Mouse (Mus musculus): ENCODE results near the gene Ankrd24.
"Not testable (repeated sequence)": the region's sequence is repeated elsewhere in the genome, so short reads cannot be mapped to it uniquely, and the experiment has no call there.

Ankrd24 gene

DNA sequence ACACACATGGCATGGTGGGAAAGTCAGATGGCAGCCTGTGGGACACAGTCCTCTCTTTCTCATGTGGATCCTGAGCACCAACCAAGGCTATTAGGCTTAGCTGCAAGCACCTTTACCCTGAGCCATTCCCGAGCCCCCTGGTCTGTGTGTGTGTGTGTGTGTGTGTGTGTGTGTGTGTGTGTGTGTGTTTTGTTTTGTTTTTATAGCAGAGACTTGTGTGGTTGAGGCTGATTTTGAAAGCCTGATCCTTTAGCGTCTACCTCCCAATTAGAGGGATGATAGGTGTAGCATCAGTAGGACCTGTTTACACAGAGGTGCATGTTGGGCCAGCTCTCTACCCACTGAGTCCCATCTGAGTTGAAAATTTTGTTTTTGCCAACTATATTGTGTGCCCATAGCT lies 15.8 kb downstream of the Ankrd24 start:
- DNase-seq (ENCODE audit: low read depth) = no peak

- DNase-seq (ENCODE audit: low read depth) = no peak
Measured at GRCm38 (mm10) chr10:81644716-81645115, 16.4 kb downstream of the Ankrd24 start.

GRCm38 (mm10) chr10:81645391-81645790 lies 17.1 kb downstream of the Ankrd24 start:
- DNase-seq (ENCODE audit: low read depth) = no peak

- DNase-seq (ENCODE audit: low read depth) = no peak
Measured at GRCm38 (mm10) chr10:81646015-81646555, 17.7 kb downstream of the Ankrd24 start.

- DNase-seq (ENCODE audit: low read depth) = peak; percentile 96
Measured at GRCm38 (mm10) chr10:81648803-81649775, 20.7 kb downstream of the Ankrd24 start, which contains the start of gene Gm10778. Gene Gm10778 (plus strand): TSS chr10:81649059.

- DNase-seq (ENCODE audit: low read depth) = no peak
Measured at GRCm38 (mm10) chr10:81655178-81655577, 26.8 kb downstream of the Ankrd24 start.

DNA sequence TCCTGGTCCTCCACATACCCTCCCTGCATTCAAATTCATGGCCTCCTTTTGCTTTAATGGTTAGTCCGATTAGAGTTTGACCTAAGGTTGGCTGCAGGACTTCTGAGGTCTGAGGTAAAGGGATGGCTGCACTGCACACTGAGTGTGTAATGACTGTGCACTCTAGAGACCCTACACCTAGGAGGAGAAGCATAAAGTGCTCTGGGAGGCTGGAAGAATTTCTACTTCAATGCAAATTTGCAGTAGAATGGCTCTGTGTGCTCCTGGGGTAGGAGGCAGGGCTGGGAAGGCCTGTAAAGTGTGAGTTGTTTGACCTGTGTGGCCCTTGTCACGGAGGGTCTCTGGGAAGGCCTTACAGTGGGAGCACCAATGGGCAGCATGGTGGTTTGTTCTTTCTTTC lies 27.8 kb downstream of the Ankrd24 start:
- DNase-seq (ENCODE audit: low read depth) = no peak

- not testable (repeated sequence) for DNase-seq (ENCODE audit: low read depth)
Measured at GRCm38 (mm10) chr10:81687114-81687513, 58.8 kb downstream of the Ankrd24 start.
